Mouse (Mus musculus): Measurements from ENCODE around the gene 2310039H08Rik.

DNA sequence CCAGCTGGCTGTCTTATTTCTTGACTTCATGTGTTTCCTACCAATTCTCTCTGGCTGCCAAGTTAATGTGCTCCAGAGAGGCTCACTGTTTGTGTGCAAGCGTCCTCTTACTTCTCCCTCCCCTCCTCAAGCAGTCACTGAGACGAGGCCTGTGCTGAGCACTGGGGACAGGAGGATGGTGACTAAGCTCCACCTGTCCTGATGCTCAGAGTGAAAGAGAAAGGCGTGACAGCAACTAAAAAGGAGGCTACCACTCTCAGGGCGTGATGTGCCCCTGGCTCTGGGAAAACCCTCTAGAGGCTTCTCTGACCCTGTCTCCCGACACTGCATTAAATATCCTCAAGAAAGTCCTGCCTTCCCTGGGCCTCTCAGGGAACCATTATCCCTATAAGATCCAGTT lies 23.2 kb upstream of the 2310039H08Rik start:
- TF ChIP-seq CTCF (IDR thresholded peaks at IDR 0.05): no peak
- TF ChIP-seq EP300 (IDR thresholded peaks at IDR 0.05): no peak
